Mouse (Mus musculus) hindbrain, embryonic 15.5 days (tissue): ENCODE measurements around the gene Phlda1. TPM values are rescaled to one million over a fixed set of nuclear protein-coding genes. Genes with fewer than 3 reads are reported as not detected.
A peak's percentile ranks its signal among the peaks of the same experiment; 100 is the strongest.

Source experiments
- ATAC-seq: fragments of 200-750 bp; cut with Nextera tagmentation; 2 replicates; pipeline ENCODE4 v1.8.0; 2017; ENCODE audit warnings: low read depth, moderate number of reproducible peaks, moderate TSS enrichment; ENCODE audit not compliant: low FRiP score
- H3K27ac ChIP-seq: fragments of 300-500 bp; sonication (generic); replicated peaks from 2 replicates; pipeline ENCODE4 v1.5.1; 2015; ENCODE audit warnings: mild to moderate bottlenecking, inconsistent platforms
- H3K27me3 ChIP-seq: fragments of 300-500 bp; sonication (generic); 2 replicates; pipeline ENCODE4 v1.6.1; 2015; ENCODE audit warnings: control low read depth, inconsistent platforms
- H3K36me3 ChIP-seq: fragments of 300-500 bp; sonication (generic); 2 replicates; pipeline ENCODE4 v1.6.1; 2015; ENCODE audit warnings: control low read depth, inconsistent platforms
- H3K4me1 ChIP-seq: fragments of 300-500 bp; sonication (generic); replicated peaks from 2 replicates; pipeline ENCODE4 v1.6.1; 2015; ENCODE audit warnings: control low read depth, inconsistent platforms
- H3K4me2 ChIP-seq: fragments of 300-500 bp; sonication (generic); 2 replicates; pipeline ENCODE4 v1.6.1; 2015; ENCODE audit warnings: moderate library complexity, mild to moderate bottlenecking, inconsistent platforms
- H3K4me3 ChIP-seq: fragments of 300-500 bp; sonication (generic); 2 replicates; pipeline ENCODE4 v1.5.1; 2015; ENCODE audit warnings: mild to moderate bottlenecking, inconsistent platforms
- H3K9ac ChIP-seq: fragments of 300-500 bp; sonication (generic); 2 replicates; pipeline ENCODE4 v1.6.1; 2015; ENCODE audit warnings: inconsistent platforms
- H3K9me3 ChIP-seq: fragments of 300-500 bp; sonication (generic); 2 replicates; pipeline ENCODE4 v1.6.1; 2016; ENCODE audit warnings: control low read depth, inconsistent platforms
- WGBS: fragments of 180-500 bp; shearing (Covaris S2); methylation state at CpG from one replicate; pipeline ENCODE4 v1.1.7; 2015; 5-methylcytosine and 5-hydroxymethylcytosine counted together
- polyA plus RNA-seq: library from polyadenylated mRNA; unstranded; fragments of >200 nt; fragmentation: Nextera tagmentation; extraction: Ambion mirVana; gene quantifications from 2 replicates; pipeline ENCODE4 v1.2.1, GENCODE M21; 2015

Phlda1 gene
- polyA plus RNA-seq, 1 experiment from 2014 or later: 68.2 TPM

- Histone ChIP-seq H3K4me1 (peaks cover 42% of the 10 kb centered on the region), H3K9me3 (no peaks in the 10 kb centered on the region), H3K4me3 (peak overlapping the region; percentile 86), H3K27me3 (no peaks in the 10 kb centered on the region), H3K27ac (peak overlapping the region; percentile 94), H3K9ac (peak overlapping the region; percentile 98), H3K36me3 (no peaks in the 10 kb centered on the region), H3K4me2 (peak overlapping the region; percentile 96)
- peak; percentile 24 for ATAC-seq
- under 1% methylated on average over 38 of the region's 38 CpGs for WGBS
Observed at GRCm38 (mm10) chr10:111507460-111508211, 1.6 kb downstream of the Phlda1 start.

- H3K4me3 ChIP-seq: peak overlapping the region; percentile 86
- 8% methylated on average over 7 of the region's 7 CpGs for WGBS
- no peak for ATAC-seq
- peak overlapping the region; percentile 98 for H3K9ac ChIP-seq
- no peaks in the 10 kb centered on the region for H3K36me3 ChIP-seq
- H3K27me3 ChIP-seq: no peaks in the 10 kb centered on the region
- peaks cover 38% of the 10 kb centered on the region for H3K4me1 ChIP-seq
- peak overlapping the region; percentile 94 for H3K27ac ChIP-seq
- H3K9me3 ChIP-seq: no peaks in the 10 kb centered on the region
- peak overlapping the region; percentile 96 for H3K4me2 ChIP-seq
Observed at GRCm38 (mm10) chr10:111508324-111509080, 2.4 kb downstream of the Phlda1 start.

GRCm38 (mm10) chr10:111509103-111509784, 3.2 kb downstream of the Phlda1 start:
- Histone ChIP-seq H3K27ac (peak overlapping the region; percentile 74), H3K9ac (peak overlapping the region; percentile 98), H3K27me3 (no peaks in the 10 kb centered on the region), H3K36me3 (no peaks in the 10 kb centered on the region), H3K9me3 (no peaks in the 10 kb centered on the region), H3K4me3 (peak overlapping the region; percentile 86), H3K4me2 (peak overlapping the region; percentile 96), H3K4me1 (peaks cover 38% of the 10 kb centered on the region)
- no peak for ATAC-seq
- 29% methylated on average over 8 of the region's 8 CpGs for WGBS

- no peak for ATAC-seq
- no peaks in the 10 kb centered on the region for H3K27me3 ChIP-seq
- H3K36me3 ChIP-seq: no peaks in the 10 kb centered on the region
- 71% methylated on average over 7 of the region's 7 CpGs for WGBS
- H3K9me3 ChIP-seq: no peaks in the 10 kb centered on the region
- H3K4me1 ChIP-seq: peaks cover 38% of the 10 kb centered on the region
- peak overlapping the region; percentile 86 for H3K4me3 ChIP-seq
- peak overlapping the region; percentile 96 for H3K4me2 ChIP-seq
- peak overlapping the region; percentile 74 for H3K27ac ChIP-seq
- H3K9ac ChIP-seq: no peak overlapping the region
Observed at GRCm38 (mm10) chr10:111509981-111510380, 3.9 kb downstream of the Phlda1 start.

GRCm38 (mm10) chr10:111510798-111511197, 4.7 kb downstream of the Phlda1 start:
- WGBS: 50% methylated on average over 7 of the region's 7 CpGs
- no peak for ATAC-seq
- Histone ChIP-seq H3K27me3 (no peaks in the 10 kb centered on the region), H3K4me3 (no peak overlapping the region), H3K9ac (no peak overlapping the region), H3K9me3 (no peaks in the 10 kb centered on the region), H3K27ac (no peak overlapping the region), H3K4me1 (peaks cover 31% of the 10 kb centered on the region), H3K4me2 (no peak overlapping the region), H3K36me3 (no peaks in the 10 kb centered on the region)

- Histone ChIP-seq H3K27me3 (no peaks in the 10 kb centered on the region), H3K9ac (no peak overlapping the region), H3K9me3 (no peaks in the 10 kb centered on the region), H3K27ac (no peak overlapping the region), H3K4me1 (peaks cover 29% of the 10 kb centered on the region), H3K36me3 (no peaks in the 10 kb centered on the region), H3K4me3 (no peak overlapping the region), H3K4me2 (no peak overlapping the region)
- WGBS: 71% methylated on average over 10 of the region's 10 CpGs
- no peak for ATAC-seq
Observed at GRCm38 (mm10) chr10:111512036-111512568, 6.0 kb downstream of the Phlda1 start.

GRCm38 (mm10) chr10:111514282-111514885, 8.3 kb downstream of the Phlda1 start:
- Histone ChIP-seq H3K4me1 (peaks cover 13% of the 10 kb centered on the region), H3K9me3 (no peaks in the 10 kb centered on the region), H3K27ac (no peak overlapping the region), H3K27me3 (no peaks in the 10 kb centered on the region), H3K9ac (no peak overlapping the region), H3K4me2 (no peak overlapping the region), H3K4me3 (no peak overlapping the region), H3K36me3 (no peaks in the 10 kb centered on the region)
- ATAC-seq: no peak
- 94% methylated on average over 5 of the region's 5 CpGs for WGBS

- no peaks in the 10 kb centered on the region for H3K36me3 ChIP-seq
- H3K4me3 ChIP-seq: no peak overlapping the region
- no peaks in the 10 kb centered on the region for H3K27me3 ChIP-seq
- no peak for ATAC-seq
- no peak overlapping the region for H3K9ac ChIP-seq
- H3K27ac ChIP-seq: no peak overlapping the region
- no peaks in the 10 kb centered on the region for H3K9me3 ChIP-seq
- H3K4me2 ChIP-seq: no peak overlapping the region
- H3K4me1 ChIP-seq: peaks cover 15% of the 10 kb centered on the region
- 89% methylated on average over 17 of the region's 17 CpGs for WGBS
Observed at GRCm38 (mm10) chr10:111515071-111516010, 9.3 kb downstream of the Phlda1 start.

GRCm38 (mm10) chr10:111516172-111516588, 10.1 kb downstream of the Phlda1 start:
- WGBS: 73% methylated on average over 13 of the region's 13 CpGs
- peaks cover 19% of the 10 kb centered on the region for H3K4me1 ChIP-seq
- no peak overlapping the region for H3K9ac ChIP-seq
- no peaks in the 10 kb centered on the region for H3K9me3 ChIP-seq
- no peaks in the 10 kb centered on the region for H3K36me3 ChIP-seq
- H3K27ac ChIP-seq: no peak overlapping the region
- no peak for ATAC-seq
- H3K27me3 ChIP-seq: no peaks in the 10 kb centered on the region
- no peak overlapping the region for H3K4me3 ChIP-seq
- no peak overlapping the region for H3K4me2 ChIP-seq

GRCm38 (mm10) chr10:111516804-111517436, 10.8 kb downstream of the Phlda1 start:
- WGBS: 84% methylated on average over 8 of the region's 8 CpGs
- no peaks in the 10 kb centered on the region for H3K9me3 ChIP-seq
- H3K36me3 ChIP-seq: no peaks in the 10 kb centered on the region
- H3K4me3 ChIP-seq: no peak overlapping the region
- H3K4me1 ChIP-seq: peaks cover 19% of the 10 kb centered on the region
- no peaks in the 10 kb centered on the region for H3K27me3 ChIP-seq
- H3K27ac ChIP-seq: no peak overlapping the region
- ATAC-seq: no peak
- H3K9ac ChIP-seq: no peak overlapping the region
- no peak overlapping the region for H3K4me2 ChIP-seq
